Mouse (Mus musculus): ENCODE results near the gene Atoh7.

- TF ChIP-seq CTCF (IDR thresholded peaks at IDR 0.05; ENCODE audit: low read depth, low read length), result peak; percentile 59
- TF ChIP-seq POLR2A (IDR thresholded peaks at IDR 0.05; ENCODE audit: insufficient read depth, low read length), result no peak
These were observed 44.9 kb upstream of the Atoh7 start for GRCm38 (mm10) chr10:63054586-63054985.
